Mouse (Mus musculus) small intestine, adult 10 weeks (tissue): ENCODE results near the gene Il10ra. TPM values are rescaled to one million over a fixed set of nuclear protein-coding genes. Genes with fewer than 3 reads are reported as not detected.

Experiments
- polyA plus RNA-seq: library from polyadenylated mRNA; stranded (reverse); fragments of 350-450 nt; fragmentation: Illumina TruSeq; extraction: RNeasy Lipid Tissue Mini Kit (QIAGEN cat#74804); gene quantifications from one replicate; pipeline ENCODE4 v1.2.3, GENCODE M21; 2014; ENCODE audit warnings: low replicate concordance

Gene Il10ra
- polyA plus RNA-seq: 0.33 TPM

DNA sequence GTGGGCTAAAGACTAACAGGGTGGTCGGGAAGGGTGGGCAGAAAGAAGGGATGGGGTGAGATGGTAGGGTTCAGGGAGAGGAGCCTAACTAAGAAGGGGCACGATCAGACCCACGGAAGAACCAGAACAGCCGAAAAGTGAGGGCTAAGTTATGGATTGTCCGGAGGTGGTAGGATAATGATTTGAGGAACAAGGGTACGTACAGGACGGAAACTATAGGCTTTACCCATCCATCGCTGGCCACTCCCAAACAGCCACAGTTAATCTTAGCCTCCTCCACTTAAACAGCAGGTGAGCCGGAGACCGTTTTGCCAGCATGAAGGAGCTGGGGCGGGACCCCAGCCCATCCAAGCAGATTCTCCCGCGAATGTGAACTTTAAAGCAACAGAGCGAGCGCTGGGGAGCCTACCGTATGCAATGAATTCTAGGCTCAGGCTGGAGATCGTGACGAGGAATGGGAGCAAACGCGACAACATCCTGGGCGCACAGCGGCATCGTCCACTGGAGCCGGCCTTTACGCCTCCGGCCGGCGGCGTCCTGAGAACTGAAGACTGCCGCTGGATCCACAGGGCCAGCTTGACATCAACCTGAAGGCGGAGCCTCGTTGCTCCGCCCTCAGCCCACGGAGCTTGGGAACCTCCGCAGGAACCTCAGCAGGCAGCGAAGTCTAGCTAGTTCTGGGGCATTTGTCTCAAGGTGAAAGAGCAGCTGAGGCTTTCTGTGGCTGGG is at the start of gene Il10ra:
Gene Il10ra, minus strand, starts transcription at position 553 of the 729 bp plus-strand sequence.

Other genes starting within 250 kb of the Il10ra start
- 48.4 TPM for gene Mpzl2, start 229.3 kb downstream of the Il10ra start, polyA plus RNA-seq
- gene Mpzl3, start 214.0 kb downstream of the Il10ra start, polyA plus RNA-seq: 19.2 TPM
- 148 TPM for gene Jaml, start 190.0 kb downstream of the Il10ra start, polyA plus RNA-seq
- 1.0 TPM for gene Scn2b, start 151.4 kb downstream of the Il10ra start, polyA plus RNA-seq
- not detected for gene Scn4b, start 130.8 kb downstream of the Il10ra start, polyA plus RNA-seq
- gene BC049352, start 87.1 kb downstream of the Il10ra start, polyA plus RNA-seq: not detected
- gene Tmprss4, start 65.1 kb downstream of the Il10ra start, polyA plus RNA-seq: 30.0 TPM
- gene Tmprss13, start 50.0 kb upstream of the Il10ra start, polyA plus RNA-seq: not detected
- gene Fxyd6, start 101.0 kb upstream of the Il10ra start, polyA plus RNA-seq: 0.37 TPM
- gene Fxyd2, start 130.5 kb upstream of the Il10ra start, polyA plus RNA-seq: not detected
- not detected for gene Dscaml1, start 157.5 kb upstream of the Il10ra start, polyA plus RNA-seq